Mouse (Mus musculus): ENCODE data around the gene Tmem211.

GRCm38 (mm10) chr5:113283726-113284125 is 57.0 kb downstream of the Tmem211 start:
- TF ChIP-seq CTCF (IDR thresholded peaks at IDR 0.05; ENCODE audit: borderline replicate concordance, extremely low read depth, insufficient read depth, insufficient read length) (no peak), POLR2A (IDR thresholded peaks at IDR 0.05; ENCODE audit: borderline replicate concordance, extremely low read depth, insufficient read depth, insufficient read length, poor library complexity, severe bottlenecking) (no peak)

Measured in brain, embryonic 14.5 days (tissue).